Mouse (Mus musculus): ENCODE measurements around the gene Gal3st2c. TPM values are rescaled to one million over a fixed set of nuclear protein-coding genes. Genes with fewer than 3 reads are reported as not detected.
"Not testable (repeated sequence)": the region's sequence is repeated elsewhere in the genome, so short reads cannot be mapped to it uniquely, and the experiment has no call there.

Gal3st2c gene
- polyA plus RNA-seq, 1 experiment from 2014 or later, result not detected

DNA sequence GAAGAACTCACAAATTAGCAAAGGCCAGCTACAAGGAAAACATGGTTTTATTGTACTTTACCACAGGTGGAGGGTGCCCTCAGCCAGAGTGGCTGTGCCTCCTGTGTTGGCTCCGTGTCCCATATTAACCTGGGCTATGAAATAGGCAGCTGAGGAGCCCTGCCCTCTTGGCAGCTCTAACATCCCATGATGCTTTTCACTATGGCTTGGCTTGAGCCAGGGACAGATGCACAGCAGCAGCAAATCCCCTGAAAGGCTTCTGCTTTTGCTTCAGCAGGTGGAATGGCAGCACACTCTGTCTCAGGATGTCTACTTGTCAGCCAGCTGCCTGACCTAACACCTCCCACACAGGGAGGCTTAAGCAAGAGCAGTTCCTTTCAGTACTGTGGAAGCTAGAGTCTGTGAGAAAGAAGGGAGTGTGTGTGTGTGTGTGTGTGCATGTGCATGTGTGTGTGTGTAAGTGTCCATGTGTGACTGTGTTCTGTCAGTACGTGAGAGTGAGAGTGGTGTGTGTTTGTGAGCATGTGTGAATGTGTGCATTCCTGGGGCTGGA lies 15.7 kb downstream of the Gal3st2c start:
- H3K27ac ChIP-seq; H3K4me3 ChIP-seq; H3K4me2 ChIP-seq; H3K36me3 ChIP-seq (ENCODE audit: poor library complexity, severe bottlenecking); H3K9ac ChIP-seq; H3K9me3 ChIP-seq (replicated peaks); H3K4me1 ChIP-seq; H3K27me3 ChIP-seq: not testable (repeated sequence)
- 0 out of 2 replicates have a peak, but pooled peaks have one; percentile 30 for ATAC-seq
- 80% methylated on average over 2 of the region's 2 CpGs for WGBS

DNA sequence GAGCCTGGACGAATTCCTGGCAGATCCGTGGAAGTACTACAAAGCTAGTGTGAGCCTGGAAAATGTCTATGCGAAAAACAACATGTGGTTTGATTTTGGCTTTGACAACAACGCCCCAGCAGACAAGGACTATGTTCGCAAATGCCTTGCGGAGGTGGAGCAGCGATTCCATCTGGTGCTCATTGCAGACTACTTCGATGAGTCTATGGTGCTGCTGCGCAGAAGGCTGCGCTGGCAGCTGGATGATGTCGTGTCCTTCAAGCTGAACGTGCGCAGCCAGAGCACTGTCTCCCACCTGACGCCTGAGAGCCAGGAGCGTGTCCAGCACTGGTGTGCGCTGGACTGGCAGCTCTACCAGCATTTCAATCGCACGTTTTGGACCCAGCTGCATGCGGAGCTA lies 18.5 kb downstream of the Gal3st2c start:
- not testable (repeated sequence) for H3K9ac ChIP-seq; H3K4me2 ChIP-seq; H3K4me3 ChIP-seq; ATAC-seq; H3K27ac ChIP-seq; H3K4me1 ChIP-seq; H3K27me3 ChIP-seq; H3K9me3 ChIP-seq (replicated peaks); H3K36me3 ChIP-seq (ENCODE audit: poor library complexity, severe bottlenecking)
- 92% methylated on average over 15 of the region's 19 CpGs for WGBS

DNA sequence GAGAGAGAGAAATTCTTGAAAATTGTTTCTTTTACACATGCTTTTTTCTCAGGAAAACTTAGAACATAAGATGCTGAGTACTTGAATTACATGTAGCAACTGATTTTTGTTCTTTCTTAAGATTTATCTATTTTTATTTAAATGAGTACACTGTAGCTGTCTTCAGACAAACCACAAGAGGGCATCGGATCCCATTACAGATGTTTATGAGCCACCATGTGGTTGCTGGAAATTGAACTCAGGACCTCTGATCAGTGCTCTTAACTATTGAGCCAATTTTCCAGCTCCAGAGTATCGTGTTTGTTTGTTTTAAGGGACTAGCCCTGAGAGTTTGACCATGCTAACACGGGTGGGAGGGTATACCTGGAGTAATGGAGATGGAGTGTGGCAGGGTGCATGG lies 21.3 kb downstream of the Gal3st2c start:
- H3K4me3 ChIP-seq, result no peak overlapping the region
- no peaks in the 10 kb centered on the region for H3K36me3 ChIP-seq (ENCODE audit: poor library complexity, severe bottlenecking)
- 72% methylated on average over 3 of the region's 3 CpGs for WGBS

DNA sequence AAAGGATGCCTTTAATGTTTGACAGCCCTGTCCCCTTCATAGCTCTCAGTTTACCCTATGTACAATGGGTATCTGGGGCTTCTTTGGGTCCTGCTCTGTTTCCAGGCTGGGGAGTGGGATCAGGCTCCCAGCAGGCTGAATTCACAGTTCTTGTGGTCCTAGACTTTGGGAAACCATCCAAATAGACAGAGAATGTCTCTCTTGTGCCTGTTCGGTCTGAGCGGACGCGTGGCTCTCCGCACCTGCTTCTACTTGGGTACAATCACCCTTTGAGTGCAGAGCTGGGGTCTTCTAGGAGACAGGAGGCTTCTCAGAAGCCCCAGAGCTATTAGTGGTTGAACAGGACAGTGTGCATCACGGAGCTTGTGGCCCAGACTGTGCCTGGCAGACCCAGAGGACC lies 29.8 kb downstream of the Gal3st2c start, which contains the start of gene Neu4:
Neu4 (plus strand) TSS at position 301 of the 400 bp plus-strand sequence.
- 86% methylated on average over 6 of the region's 6 CpGs for WGBS
- no peak within 1 kb of the TSS for H3K4me2 ChIP-seq
- ATAC-seq, result no peak
- no peaks in the 10 kb centered on the region for H3K9me3 ChIP-seq (replicated peaks)
- H3K9ac ChIP-seq, result no peak within 1 kb of the TSS
- no peaks in the 10 kb centered on the region for H3K27me3 ChIP-seq
- H3K4me1 ChIP-seq, result no peaks in the 10 kb centered on the region
- H3K36me3 ChIP-seq (ENCODE audit: poor library complexity, severe bottlenecking), result no peaks in the 10 kb centered on the region
- H3K27ac ChIP-seq, result no peak within 1 kb of the TSS
- no peak within 1 kb of the TSS for H3K4me3 ChIP-seq

More for the DNA sequence above, 21.3 kb downstream of the Gal3st2c start:
- no peak overlapping the region for H3K9ac ChIP-seq
- H3K4me1 ChIP-seq, result no peaks in the 10 kb centered on the region
- H3K27me3 ChIP-seq, result no peaks in the 10 kb centered on the region
- H3K4me2 ChIP-seq, result no peak overlapping the region
- ATAC-seq, result no peak
- H3K27ac ChIP-seq, result no peak overlapping the region
- no peaks in the 10 kb centered on the region for H3K9me3 ChIP-seq (replicated peaks)

DNA sequence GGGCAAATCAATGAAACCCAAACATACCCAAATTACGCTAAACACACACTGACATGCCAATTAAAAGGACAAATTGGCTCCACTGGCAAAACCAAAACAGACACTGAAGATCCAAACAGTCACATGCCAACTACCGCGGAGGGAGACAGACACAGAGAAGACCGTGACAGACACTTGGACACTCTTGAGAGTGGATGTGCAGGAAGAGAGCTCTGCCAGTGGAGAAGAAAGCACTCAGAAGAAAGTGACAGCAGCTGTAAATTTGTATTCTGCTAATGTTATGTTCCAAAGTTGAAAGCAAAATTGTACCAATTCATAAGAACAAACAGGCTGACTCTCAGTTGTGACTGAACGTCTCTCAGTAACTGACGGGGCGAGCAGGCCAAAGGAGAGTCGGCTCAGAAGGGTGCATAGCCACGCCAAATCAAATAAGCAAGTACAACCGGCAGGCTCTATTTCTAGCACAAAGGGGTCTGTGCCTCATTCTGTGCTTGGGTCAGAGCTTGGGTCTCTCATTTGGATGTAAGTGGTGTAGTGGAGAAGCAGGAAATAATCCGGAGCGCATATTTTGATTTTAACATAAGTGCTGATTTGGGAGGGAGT lies 37.3 kb downstream of the Gal3st2c start:
- H3K4me3 ChIP-seq, result no peak overlapping the region
- no peak overlapping the region for H3K4me2 ChIP-seq
- no peaks in the 10 kb centered on the region for H3K9me3 ChIP-seq (replicated peaks)
- H3K9ac ChIP-seq, result no peak overlapping the region
- ATAC-seq, result no peak
- H3K27me3 ChIP-seq, result no peaks in the 10 kb centered on the region
- 84% methylated on average over 12 of the region's 12 CpGs for WGBS
- H3K36me3 ChIP-seq (ENCODE audit: poor library complexity, severe bottlenecking), result no peaks in the 10 kb centered on the region
- no peak overlapping the region for H3K27ac ChIP-seq
- H3K4me1 ChIP-seq, result no peaks in the 10 kb centered on the region

DNA sequence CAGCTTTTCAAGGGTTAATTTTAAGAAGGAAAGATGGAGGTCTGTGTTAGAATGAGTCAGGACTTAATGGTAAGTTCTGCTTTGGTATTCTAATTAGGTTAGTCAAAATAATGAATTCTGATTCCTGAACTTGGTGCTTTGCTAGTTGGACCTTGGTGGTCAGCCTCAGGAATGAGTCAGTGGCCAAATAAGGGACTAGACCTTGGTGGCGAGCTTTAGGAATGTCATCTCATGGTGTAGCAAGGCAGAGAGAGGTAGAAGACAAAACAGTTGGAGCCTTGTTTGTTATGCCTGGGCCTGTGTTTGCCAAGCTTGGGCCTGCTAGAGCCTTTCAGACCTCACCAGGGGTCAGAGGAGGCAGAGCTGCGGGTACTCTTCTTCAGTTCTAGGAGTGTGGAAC lies 38.4 kb downstream of the Gal3st2c start:
- H3K36me3 ChIP-seq (ENCODE audit: poor library complexity, severe bottlenecking), result no peaks in the 10 kb centered on the region

DNA sequence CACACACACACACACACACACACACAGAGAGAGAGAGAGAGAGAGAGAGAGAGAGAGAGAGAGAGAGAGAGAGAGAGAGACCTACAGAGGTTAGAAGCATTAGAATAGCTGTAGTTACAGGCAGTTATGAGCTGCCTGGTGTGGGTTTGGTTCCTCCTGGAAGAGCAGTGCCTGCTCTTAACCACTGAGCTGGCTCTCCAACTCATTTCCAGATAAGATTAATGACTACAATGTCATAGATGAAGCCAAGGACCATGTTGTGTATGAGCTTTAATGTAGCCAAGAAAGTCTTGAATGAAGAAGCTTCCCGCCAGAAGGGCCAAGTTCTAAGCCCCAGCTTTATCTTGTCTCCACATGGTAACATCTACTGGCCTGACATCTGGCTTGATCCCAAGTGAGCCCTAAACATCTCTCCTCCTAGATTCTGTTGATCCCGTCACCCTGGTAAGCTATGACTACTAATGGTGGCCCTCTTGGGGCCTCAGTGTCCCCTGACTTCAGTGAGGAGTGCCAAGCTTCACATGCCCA lies 42.8 kb downstream of the Gal3st2c start:
- no peak for ATAC-seq
- 98% methylated on average over 2 of the region's 2 CpGs for WGBS

More for the DNA sequence above, 38.4 kb downstream of the Gal3st2c start:
- 85% methylated on average over 2 of the region's 2 CpGs for WGBS
- Histone ChIP-seq H3K9ac (no peak overlapping the region), H3K4me1 (no peaks in the 10 kb centered on the region), H3K4me3 (no peak overlapping the region), H3K27me3 (no peaks in the 10 kb centered on the region), H3K9me3 (replicated peaks) (no peaks in the 10 kb centered on the region), H3K4me2 (no peak overlapping the region), H3K27ac (no peak overlapping the region)
- ATAC-seq, result no peak

DNA sequence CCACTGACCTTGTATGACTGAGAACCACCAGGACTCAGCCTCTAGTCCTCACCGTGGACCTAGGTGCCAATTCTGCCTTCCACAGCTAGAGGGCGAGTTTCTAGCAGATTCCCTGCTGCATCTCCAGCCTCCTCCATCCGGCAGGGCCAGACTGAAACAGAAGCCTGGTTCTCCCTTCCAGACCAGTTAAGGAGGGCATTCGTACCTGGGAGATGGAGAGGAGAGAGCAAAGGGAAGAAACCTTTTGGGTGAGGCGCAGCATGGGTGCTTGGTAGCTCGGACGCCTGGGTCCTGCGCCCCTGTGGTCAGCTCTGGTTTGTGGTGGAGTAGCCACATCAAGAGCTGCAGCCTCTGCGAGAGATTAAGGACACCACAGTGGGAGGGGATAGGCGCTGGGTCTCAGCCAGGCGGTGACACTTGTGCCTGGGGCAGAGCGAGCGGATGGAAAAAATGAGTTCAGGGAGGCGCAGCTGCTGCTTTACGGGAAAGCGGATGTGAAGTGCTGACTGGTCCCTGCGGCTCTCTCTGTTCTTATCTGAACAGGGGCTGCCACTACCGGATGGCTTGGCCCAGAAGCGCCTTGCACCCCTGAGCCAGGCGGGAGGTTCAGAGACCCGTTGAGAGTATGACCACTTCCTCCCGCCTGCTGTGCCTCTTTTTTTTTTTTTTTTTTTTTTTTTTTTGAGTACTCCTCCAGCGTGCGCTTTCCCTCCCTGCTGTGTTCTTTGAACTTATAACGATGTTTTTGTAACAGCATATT lies 44.9 kb downstream of the Gal3st2c start:
- peak; percentile 93 for ATAC-seq
- Histone ChIP-seq H3K9ac (peak overlapping the region; percentile 65), H3K36me3 (ENCODE audit: poor library complexity, severe bottlenecking) (no peaks in the 10 kb centered on the region), H3K4me3 (peak overlapping the region; percentile 42), H3K27me3 (no peaks in the 10 kb centered on the region), H3K9me3 (replicated peaks) (no peaks in the 10 kb centered on the region), H3K27ac (peak overlapping the region; percentile 41; the same call in 1 of the 2 replicates), H3K4me2 (peak overlapping the region; percentile 80), H3K4me1 (peaks cover 9% of the 10 kb centered on the region; the same call in 1 of the 2 replicates)
- 1% methylated on average over 25 of the region's 25 CpGs for WGBS

More for the DNA sequence above, 42.8 kb downstream of the Gal3st2c start:
- Histone ChIP-seq H3K9me3 (replicated peaks) (no peaks in the 10 kb centered on the region), H3K27me3 (no peaks in the 10 kb centered on the region), H3K4me2 (no peak overlapping the region), H3K4me3 (no peak overlapping the region), H3K9ac (no peak overlapping the region), H3K27ac (no peak overlapping the region), H3K36me3 (ENCODE audit: poor library complexity, severe bottlenecking) (no peaks in the 10 kb centered on the region), H3K4me1 (peaks cover 9% of the 10 kb centered on the region; the same call in 1 of the 2 replicates)

DNA sequence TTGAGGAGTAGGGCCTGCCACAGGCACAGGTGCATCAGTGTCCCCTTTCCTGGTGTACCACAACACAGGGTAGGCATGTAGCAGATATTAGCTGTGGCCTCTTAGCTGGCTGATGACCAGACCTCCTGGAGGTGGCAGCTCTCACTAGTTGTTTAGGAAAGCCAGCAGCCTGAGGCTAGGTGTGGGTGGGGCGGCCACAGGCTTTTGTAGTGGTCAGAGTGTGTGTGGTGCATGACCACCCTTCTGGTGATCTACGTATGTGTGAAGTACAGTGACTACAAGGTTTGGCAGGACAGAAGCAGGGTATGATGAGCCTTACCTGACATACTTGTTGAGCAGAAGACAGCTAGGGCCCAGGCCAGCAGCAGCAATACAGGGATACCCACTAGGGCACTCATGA lies 50.1 kb downstream of the Gal3st2c start:
- no peak for ATAC-seq
- 93% methylated on average over 2 of the region's 2 CpGs for WGBS

DNA sequence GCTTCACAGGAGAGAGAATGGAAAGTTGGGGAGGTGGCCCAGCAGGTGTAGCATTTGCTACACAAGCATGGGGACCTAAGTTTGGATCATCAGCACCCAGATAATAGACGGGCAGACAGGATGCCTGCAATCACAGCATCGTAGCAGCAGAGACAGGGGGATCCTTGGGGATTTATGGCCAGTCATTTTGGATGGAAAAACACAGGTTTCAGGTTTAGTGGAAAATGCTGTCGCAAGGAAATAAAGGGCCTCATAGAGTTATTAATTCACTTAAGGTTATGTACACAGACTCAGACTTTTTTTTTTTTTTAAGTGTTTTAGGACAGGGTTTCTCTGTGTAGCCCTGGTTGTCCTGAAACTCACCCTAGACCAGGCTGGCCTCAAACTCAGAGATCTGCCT lies 55.2 kb downstream of the Gal3st2c start:
- no peaks in the 10 kb centered on the region for H3K27me3 ChIP-seq
- no peak for ATAC-seq
- H3K4me1 ChIP-seq, result no peaks in the 10 kb centered on the region
- no peak overlapping the region for H3K27ac ChIP-seq
- H3K9me3 ChIP-seq (replicated peaks), result no peaks in the 10 kb centered on the region
- no peaks in the 10 kb centered on the region for H3K36me3 ChIP-seq (ENCODE audit: poor library complexity, severe bottlenecking)
- H3K9ac ChIP-seq, result no peak overlapping the region
- 84% methylated on average over 3 of the region's 3 CpGs for WGBS
- no peak overlapping the region for H3K4me2 ChIP-seq
- H3K4me3 ChIP-seq, result no peak overlapping the region

More for the DNA sequence above, 50.1 kb downstream of the Gal3st2c start:
- Histone ChIP-seq H3K27ac (no peak overlapping the region), H3K9ac (no peak overlapping the region), H3K9me3 (replicated peaks) (no peaks in the 10 kb centered on the region), H3K4me2 (no peak overlapping the region), H3K4me1 (peaks cover 5% of the 10 kb centered on the region; the same call in 1 of the 2 replicates), H3K4me3 (no peak overlapping the region), H3K36me3 (ENCODE audit: poor library complexity, severe bottlenecking) (no peaks in the 10 kb centered on the region), H3K27me3 (no peaks in the 10 kb centered on the region)

DNA sequence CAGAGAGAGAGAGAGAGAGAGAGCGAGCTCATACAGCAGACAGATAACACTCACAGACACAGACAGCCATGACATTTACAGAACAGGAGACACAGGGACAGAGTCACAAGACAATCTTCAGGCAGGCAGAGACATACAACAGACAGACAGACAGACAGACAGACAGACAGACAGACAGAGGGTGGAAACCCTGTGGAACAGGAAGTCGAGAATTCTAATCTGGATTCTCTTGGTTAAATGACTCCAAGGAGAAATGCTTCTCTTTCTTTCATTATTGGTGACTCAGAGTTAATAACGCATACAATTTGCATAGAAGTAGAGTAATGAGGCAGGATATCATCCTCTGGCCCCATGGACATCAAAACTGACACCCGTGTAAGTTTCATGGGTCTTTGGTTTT lies 56.2 kb downstream of the Gal3st2c start:
- H3K4me1 ChIP-seq, result no peaks in the 10 kb centered on the region
- no peaks in the 10 kb centered on the region for H3K9me3 ChIP-seq (replicated peaks)
- no peak for ATAC-seq
- H3K4me2 ChIP-seq, result no peak overlapping the region
- H3K36me3 ChIP-seq (ENCODE audit: poor library complexity, severe bottlenecking), result no peaks in the 10 kb centered on the region
- H3K27ac ChIP-seq, result no peak overlapping the region
- H3K9ac ChIP-seq, result no peak overlapping the region
- 75% methylated on average over 4 of the region's 4 CpGs for WGBS
- no peaks in the 10 kb centered on the region for H3K27me3 ChIP-seq
- no peak overlapping the region for H3K4me3 ChIP-seq

DNA sequence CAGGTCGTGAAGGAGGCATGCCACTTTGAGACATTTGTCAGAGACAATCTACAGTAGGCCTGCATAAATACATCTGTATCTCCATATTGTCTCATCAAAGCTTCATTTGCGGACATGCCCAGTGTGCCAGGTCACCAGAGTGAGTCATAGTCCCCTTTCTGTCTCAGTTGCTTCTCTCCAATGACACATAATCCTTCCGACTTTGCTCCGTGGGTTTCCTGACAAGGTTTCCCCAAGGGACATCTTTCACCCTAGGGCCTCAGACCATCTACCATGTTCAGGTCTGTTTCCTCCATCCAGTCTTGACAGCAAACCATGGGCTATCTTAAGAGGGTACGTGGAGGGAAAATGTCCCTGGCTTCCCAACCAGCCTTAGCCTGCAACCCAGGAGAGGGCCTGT lies 60.8 kb downstream of the Gal3st2c start:
- ATAC-seq, result no peak
- no peak overlapping the region for H3K4me2 ChIP-seq

More for the DNA sequence above, 60.8 kb downstream of the Gal3st2c start:
- WGBS, result 90% methylated on average over 5 of the region's 5 CpGs
- no peaks in the 10 kb centered on the region for H3K9me3 ChIP-seq (replicated peaks)
- H3K36me3 ChIP-seq (ENCODE audit: poor library complexity, severe bottlenecking), result no peaks in the 10 kb centered on the region
- no peaks in the 10 kb centered on the region for H3K27me3 ChIP-seq
- H3K4me3 ChIP-seq, result no peak overlapping the region
- H3K27ac ChIP-seq, result no peak overlapping the region
- no peaks in the 10 kb centered on the region for H3K4me1 ChIP-seq
- no peak overlapping the region for H3K9ac ChIP-seq
